Mouse (Mus musculus): Measurements from ENCODE around the gene Nelfe.
"Not testable (repeated sequence)": the region's sequence is repeated elsewhere in the genome, so short reads cannot be mapped to it uniquely, and the experiment has no call there.

The Nelfe gene

GRCm38 (mm10) chr17:34894801-34895530 lies 44.8 kb downstream of the Nelfe start:
- DNase-seq: peak; percentile 61 to 70

GRCm38 (mm10) chr17:34895724-34896123 lies 45.5 kb downstream of the Nelfe start:
- no peak for DNase-seq

GRCm38 (mm10) chr17:34896366-34896765 lies 46.2 kb downstream of the Nelfe start:
- DNase-seq: no peak

GRCm38 (mm10) chr17:34897373-34898159 lies 47.4 kb downstream of the Nelfe start:
- peak; percentile 53 to 54 for DNase-seq

GRCm38 (mm10) chr17:34898160-34898586 lies 48.0 kb downstream of the Nelfe start, which contains the start of the genes C2 and Ehmt2:
Gene C2, minus strand, starts transcription at chr17:34898265.
Gene Ehmt2, plus strand, starts transcription at chr17:34898469.
- DNase-seq: peak; percentile 84 to 88

- DNase-seq: no peak
Observed at GRCm38 (mm10) chr17:34898706-34899052, 48.5 kb downstream of the Nelfe start.

- peak; percentile 41 to 54 for DNase-seq
Observed at GRCm38 (mm10) chr17:34899053-34899889, 49.1 kb downstream of the Nelfe start.

- DNase-seq: no peak
Observed at GRCm38 (mm10) chr17:34899890-34900243, 49.7 kb downstream of the Nelfe start.

GRCm38 (mm10) chr17:34900826-34901225 lies 50.6 kb downstream of the Nelfe start:
- DNase-seq: not testable (repeated sequence)

- DNase-seq: not testable (repeated sequence)
Observed at GRCm38 (mm10) chr17:34901948-34902347, 51.8 kb downstream of the Nelfe start.

GRCm38 (mm10) chr17:34902895-34903294 lies 52.7 kb downstream of the Nelfe start:
- no peak for DNase-seq

Data from cerebellum, adult 18-20 months (tissue).